ENCODE assay signal across 18 mouse cellular contexts in genomic region chr9:63052181-63052580, GRCm38 (mm10).
DNase-seq lines count a peak whose midpoint lies in the region; ATAC-seq and TF ChIP-seq lines count a peak whose summit lies in the region.
"Had no signal": no experiment of that assay in that cellular context is flagged by ENCODE, and none has a peak within 500 bp of the region (broad histone marks: within the 10 kb centered on the region; RNA-seq: fewer than 3 reads in every experiment).

No protein-coding gene starts in this region.

- no peak overlapping the region for H3K9ac ChIP-seq in liver, embryonic 14.5 days (replicated peaks)
- no peak overlapping the region for H3K9ac ChIP-seq in liver, embryonic 11.5 days (ENCODE audit: low read depth, low read length)
- H3K9ac ChIP-seq: lung, embryonic 15.5 days; stomach, embryonic 15.5 days had no signal

- no peak overlapping the region for H3K4me3 ChIP-seq in liver, embryonic 14.5 days (ENCODE audit: insufficient read depth in 1 of 2, low read depth in 2 of 2, low read length in 2 of 2)
- no peak overlapping the region for H3K4me3 ChIP-seq in liver, embryonic 11.5 days (ENCODE audit: low read depth, low read length)
- H3K4me3 ChIP-seq in left cerebral cortex, adult 2 months, result no peak overlapping the region
- H3K4me3 ChIP-seq: erythroblast, embryonic 14.5 days; heart, embryonic 10.5 days; lung, embryonic 15.5 days; myocyte; stomach, embryonic 15.5 days had no signal

- H3K27ac ChIP-seq in liver, embryonic 14.5 days, result no peak overlapping the region
- no peak overlapping the region for H3K27ac ChIP-seq in liver, embryonic 11.5 days (ENCODE audit: low read depth, low read length)
- H3K27ac ChIP-seq in left cerebral cortex, adult 2 months, result no peak overlapping the region
- H3K27ac ChIP-seq: heart, embryonic 10.5 days; lung, embryonic 15.5 days; stomach, embryonic 15.5 days had no signal

- TF ChIP-seq CTCF in liver, embryonic 14.5 days (IDR thresholded peaks at IDR 0.05; ENCODE audit: low read depth), result peak; percentile 8; the same call in 1 of the 2 replicates
- TF ChIP-seq CTCF in left cerebral cortex, adult 2 months (IDR thresholded peaks at IDR 0.05), result no peak

- H3K9me3 ChIP-seq in liver, embryonic 14.5 days (ENCODE audit: control insufficient read depth, low read length), result no peaks in the 10 kb centered on the region
- no peaks in the 10 kb centered on the region for H3K9me3 ChIP-seq in liver, embryonic 11.5 days (ENCODE audit: control insufficient read depth, low read length)
- H3K9me3 ChIP-seq: heart, embryonic 10.5 days; lung, embryonic 15.5 days; stomach, embryonic 15.5 days had no signal

- H3K4me2 ChIP-seq in liver, embryonic 14.5 days (ENCODE audit: low read depth), result no peak overlapping the region
- H3K4me2 ChIP-seq in liver, embryonic 11.5 days, result no peak overlapping the region
- H3K4me2 ChIP-seq: lung, embryonic 15.5 days; stomach, embryonic 15.5 days had no signal

- no peak for TF ChIP-seq EP300 in liver, embryonic 14.5 days (IDR thresholded peaks at IDR 0.05; ENCODE audit: low read depth)

- H3K4me1 ChIP-seq in liver, embryonic 14.5 days (replicated peaks; ENCODE audit: control insufficient read depth in 2 of 2, insufficient read depth in 2 of 2, low read length in 1 of 2), result no peaks in the 10 kb centered on the region
- H3K4me1 ChIP-seq in liver, embryonic 11.5 days (replicated peaks; ENCODE audit: control insufficient read depth, insufficient read depth, low read length), result no peaks in the 10 kb centered on the region
- H3K4me1 ChIP-seq: heart, embryonic 10.5 days; lung, embryonic 15.5 days; stomach, embryonic 15.5 days had no signal

- WGBS in liver, embryonic 14.5 days (ENCODE audit: insufficient replicate concordance), result 38% methylated on average over 4 of the region's 4 CpGs
- 51% methylated on average over 4 of the region's 4 CpGs for WGBS in liver, embryonic 11.5 days

- no peak for ATAC-seq in liver, embryonic 14.5 days (ENCODE audit: insufficient read depth)
- ATAC-seq in liver, embryonic 11.5 days (replicated peaks; ENCODE audit: low FRiP score), result no peak
- ATAC-seq: inflammation-experienced regulatory T-cells, adult 6 months had no signal

- intact Hi-C loops in left cerebral cortex, adult 2 months (cut with DNase I), result no loop called here

- no peaks in the 10 kb centered on the region for H3K36me3 ChIP-seq in liver, embryonic 14.5 days (replicated peaks; ENCODE audit: control insufficient read depth, insufficient read depth, low read depth)
- no peaks in the 10 kb centered on the region for H3K36me3 ChIP-seq in liver, embryonic 11.5 days (ENCODE audit: control insufficient read depth, insufficient read depth, low read length)
- no peaks in the 10 kb centered on the region for H3K36me3 ChIP-seq in splenic B cell, adult 2 months (ENCODE audit: control insufficient read depth, insufficient read depth, low read length, poor library complexity, severe bottlenecking)
- H3K36me3 ChIP-seq: heart, embryonic 10.5 days; lung, embryonic 15.5 days; stomach, embryonic 15.5 days had no signal

- H3K27me3 ChIP-seq in liver, embryonic 14.5 days (ENCODE audit: control insufficient read depth, insufficient read depth, low read length), result no peaks in the 10 kb centered on the region
- no peaks in the 10 kb centered on the region for H3K27me3 ChIP-seq in liver, embryonic 11.5 days (replicated peaks; ENCODE audit: control insufficient read depth, insufficient read depth, low read length)
- H3K27me3 ChIP-seq in splenic B cell, adult 2 months (ENCODE audit: control insufficient read depth, insufficient read depth, low read length, poor library complexity, severe bottlenecking), result no peaks in the 10 kb centered on the region
- H3K27me3 ChIP-seq: lung, embryonic 15.5 days; stomach, embryonic 15.5 days had no signal

- DNase-seq in liver, embryonic 14.5 days (ENCODE audit: low read depth in 3 of 3, low spot score in 3 of 3), result no peak
- no peak for DNase-seq in liver, embryonic 11.5 days (ENCODE audit: low spot score)
- DNase-seq in ES-CJ7 (ENCODE audit: low read depth, low spot score) (peak; percentile 75), WW6 (ENCODE audit: low read depth, low spot score) (peak; percentile 39)
- DNase-seq in splenic B cell, adult 2 months (ENCODE audit: low read depth, low spot score), result peak; percentile 4
- no peak for DNase-seq in left cerebral cortex, adult 2 months (ENCODE audit: extremely low spot score in 1 of 2, low spot score in 2 of 2)
- no peak for DNase-seq in ovary, postnatal 10 days (ENCODE audit: low spot score)
- DNase-seq: adrenal gland, postnatal 14 days; gastrocnemius, postnatal 25 days; heart, postnatal 36 days; kidney, postnatal 36 days; thymus, postnatal 14 days had no signal

Comparison
In these comparisons a context has a peak if more than half of its experiments do, and no peak if none do; other contexts are left out.
1. DNase-seq: peak in ES-CJ7 (single experiment), WW6 (single experiment) and splenic B cell, adult 2 months (single experiment); none in liver, embryonic 14.5 days (0 of 3), liver, embryonic 11.5 days (single experiment), left cerebral cortex, adult 2 months (0 of 2) and ovary, postnatal 10 days (single experiment).